Mouse (Mus musculus) ovary, postnatal 10 days (tissue): ENCODE results near the gene Olfr1463.

Source experiments
- DNase-seq: peaks from one replicate; pipeline ENCODE4 v3.0.0; 2022; ENCODE audit warnings: low spot score

Olfr1463 gene

DNA sequence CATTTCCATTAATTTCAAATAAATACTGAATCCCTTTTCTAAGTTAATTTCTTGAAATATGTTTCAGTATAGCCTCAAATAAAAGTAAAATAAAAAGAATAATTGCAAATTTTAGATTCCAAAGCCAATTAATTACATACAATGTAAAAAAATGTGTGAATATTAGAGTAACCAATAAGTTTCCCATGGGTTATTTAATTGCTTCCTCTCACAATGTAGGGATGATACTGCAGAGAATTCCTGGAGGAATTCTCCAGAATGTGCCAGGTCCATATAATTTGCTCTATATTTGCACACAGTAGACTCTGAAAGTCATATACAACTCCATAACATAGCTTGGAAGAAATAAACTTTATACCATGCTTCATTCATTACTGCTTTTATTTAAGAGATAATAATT lies at the start of gene Olfr1463:
Gene Olfr1463 (plus strand): TSS at position 301 of the 400 bp plus-strand sequence.
- no peak for DNase-seq

DNA sequence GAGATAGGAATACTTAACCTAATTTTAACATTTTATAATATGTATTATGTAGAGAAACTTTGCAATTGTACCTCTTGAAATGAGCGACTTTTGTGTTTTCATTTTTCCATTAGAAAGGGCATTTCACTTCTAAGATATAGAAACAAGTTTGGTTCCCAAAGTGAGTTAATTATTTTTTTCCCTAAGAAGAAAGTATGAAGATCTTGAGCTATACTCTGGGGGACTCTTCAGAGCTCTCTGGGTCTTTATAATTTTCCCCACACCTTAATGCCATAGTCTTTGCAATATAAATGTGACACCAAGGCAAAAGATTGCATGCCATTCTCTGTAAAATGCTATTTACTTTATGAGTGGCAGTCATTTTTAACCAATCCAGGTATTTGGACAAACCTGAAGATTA lies 45.7 kb upstream of the Olfr1463 start, which contains the start of gene Olfr1462:
Gene Olfr1462 (plus strand): TSS at position 301 of the 400 bp plus-strand sequence.
- no peak for DNase-seq

- DNase-seq: no peak
Measured at GRCm38 (mm10) chr19:13221666-13222065, 9.5 kb upstream of the Olfr1463 start.
